Mouse (Mus musculus): ENCODE data around the gene Sall2. TPM values are rescaled to one million over a fixed set of nuclear protein-coding genes. Genes with fewer than 3 reads are reported as not detected.
A peak's percentile ranks its signal among the peaks of the same experiment; 100 is the strongest.

Gene Sall2
- polyA plus RNA-seq, 1 experiment from 2014 or later, result 46.2 TPM

DNA sequence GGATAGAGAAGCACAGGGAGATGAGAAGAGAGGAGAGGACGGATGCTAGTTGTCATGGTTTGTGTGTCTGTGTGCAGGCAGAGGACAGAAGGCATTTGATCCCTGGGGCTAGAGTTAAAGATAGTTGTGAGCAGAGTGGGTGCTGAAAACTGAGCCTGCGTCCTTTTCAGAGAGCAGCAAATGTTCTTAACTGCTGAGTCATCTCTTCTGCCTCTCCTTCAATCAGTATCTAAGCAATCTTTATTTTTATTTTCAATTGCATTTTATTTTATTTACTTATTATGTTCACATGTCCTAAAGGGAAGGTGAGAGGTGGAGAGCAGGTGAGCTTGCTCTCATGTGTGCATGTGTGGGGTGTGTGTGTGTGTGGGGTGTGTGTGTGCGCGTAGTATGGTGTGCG is 44.9 kb downstream of the Sall2 start:
- Histone ChIP-seq H3K9ac (no peak overlapping the region), H3K27ac (no peak overlapping the region), H3K9me3 (no peaks in the 10 kb centered on the region), H3K4me1 (replicated peaks) (peaks cover 9% of the 10 kb centered on the region), H3K4me2 (no peak overlapping the region), H3K4me3 (no peak overlapping the region), H3K36me3 (peaks cover 33% of the 10 kb centered on the region), H3K27me3 (no peaks in the 10 kb centered on the region)
- WGBS, result 96% methylated on average over 5 of the region's 5 CpGs
- ATAC-seq (ENCODE audit: low FRiP score), result no peak

DNA sequence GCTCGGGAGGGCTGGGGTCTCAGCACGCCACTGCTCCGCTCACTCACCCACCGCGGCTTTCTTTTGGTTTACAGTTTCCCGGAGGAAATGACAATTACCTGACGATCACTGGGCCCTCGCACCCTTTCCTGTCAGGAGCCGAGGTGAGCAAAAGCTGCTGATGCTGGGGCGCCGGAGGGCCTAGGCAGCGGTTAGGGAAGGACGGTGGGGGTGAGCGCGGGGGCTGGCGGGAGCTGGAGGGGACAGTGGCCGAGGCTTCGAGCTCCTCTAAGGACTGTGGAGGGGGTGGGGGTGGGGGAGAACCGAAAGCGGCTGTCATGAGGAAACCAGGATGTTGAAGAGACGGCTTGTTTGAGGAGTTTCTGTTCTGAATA is 48.8 kb downstream of the Sall2 start:
- peak overlapping the region; percentile 81 for H3K4me3 ChIP-seq
- H3K4me2 ChIP-seq, result peak overlapping the region; percentile 72
- H3K4me1 ChIP-seq (replicated peaks), result peaks cover 13% of the 10 kb centered on the region
- peaks cover 12% of the 10 kb centered on the region for H3K36me3 ChIP-seq
- peak overlapping the region; percentile 90 for H3K27ac ChIP-seq
- WGBS, result 1% methylated on average over 21 of the region's 21 CpGs
- peak; percentile 55 for ATAC-seq (ENCODE audit: low FRiP score)
- H3K27me3 ChIP-seq, result no peaks in the 10 kb centered on the region
- peak overlapping the region; percentile 92 for H3K9ac ChIP-seq
- H3K9me3 ChIP-seq, result no peaks in the 10 kb centered on the region

DNA sequence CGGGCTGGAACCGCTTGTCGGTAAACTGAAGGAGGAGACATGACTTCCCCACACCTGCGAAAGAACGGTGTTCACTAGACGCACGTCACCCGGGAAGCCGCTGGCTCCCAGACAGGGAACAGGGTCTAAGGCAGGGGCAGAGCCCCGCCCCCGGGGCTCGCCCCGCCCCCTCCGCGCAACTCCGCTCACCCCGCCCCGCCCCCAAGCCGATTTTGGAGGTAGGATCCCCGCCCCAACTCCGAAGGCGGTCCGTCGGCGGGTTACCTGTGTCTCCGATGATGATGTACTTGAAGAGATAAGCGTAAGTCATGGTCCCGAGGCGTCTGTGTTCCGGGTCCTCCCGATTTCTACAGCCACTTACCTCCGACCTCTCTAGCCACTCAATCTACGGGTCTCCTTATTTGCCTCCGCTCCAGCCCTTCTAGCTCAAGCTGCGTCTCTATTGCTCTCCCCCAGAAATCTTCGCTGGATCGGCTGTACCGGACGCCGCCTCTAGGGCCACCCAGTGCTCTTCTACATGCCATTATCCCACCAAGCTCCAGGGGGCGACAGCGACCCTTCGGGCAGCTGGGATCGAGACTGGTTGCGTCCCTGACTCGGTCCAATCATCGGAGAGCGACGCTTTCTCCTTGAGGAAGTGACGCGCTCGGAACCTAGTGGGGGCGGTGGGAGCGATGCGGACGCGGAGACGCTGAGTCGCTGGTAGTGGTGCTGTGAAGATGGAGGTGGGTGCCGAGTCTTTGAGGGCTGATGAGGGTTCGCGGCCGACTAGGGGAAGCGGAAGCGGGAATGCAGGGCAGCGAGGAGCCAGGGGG is 49.4 kb downstream of the Sall2 start, which contains the start of the genes Tox4 and Rab2b:
TSS of gene Tox4 (plus strand) at position 215 of the 815 bp plus-strand sequence.
TSS of gene Rab2b (minus strand) at position 614 of the 815 bp plus-strand sequence.
- Histone ChIP-seq H3K9ac (peak within 1 kb of the TSS; percentile 92), H3K27me3 (no peaks in the 10 kb centered on the region), H3K36me3 (peaks cover 18% of the 10 kb centered on the region), H3K27ac (peak within 1 kb of the TSS; percentile 90), H3K4me2 (peak within 1 kb of the TSS; percentile 72), H3K9me3 (no peaks in the 10 kb centered on the region), H3K4me1 (replicated peaks) (peaks cover 13% of the 10 kb centered on the region), H3K4me3 (peak within 1 kb of the TSS; percentile 81)
- under 1% methylated on average over 65 of the region's 66 CpGs for WGBS
- peak; percentile 99 for ATAC-seq (ENCODE audit: low FRiP score)

DNA sequence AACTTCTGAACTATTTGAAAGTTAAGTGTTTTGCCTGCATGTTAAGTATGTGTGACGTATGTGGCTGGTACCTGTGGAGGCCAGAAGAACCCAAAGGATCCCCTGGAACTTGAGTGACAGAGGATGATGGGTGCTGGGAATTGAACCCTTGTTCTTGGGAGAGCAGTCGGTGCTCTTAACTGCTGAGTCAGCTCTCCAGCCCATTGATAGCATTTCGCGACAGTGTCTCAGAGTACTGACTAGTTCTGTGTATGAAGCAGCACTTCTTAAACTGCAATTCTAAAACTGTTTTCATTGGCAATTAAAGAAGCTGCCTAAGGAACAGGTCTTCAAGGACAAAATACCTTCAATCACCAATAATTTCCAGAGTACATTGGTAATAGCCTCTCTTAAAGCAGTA is 51.4 kb downstream of the Sall2 start:
- no peak overlapping the region for H3K4me2 ChIP-seq
- H3K4me1 ChIP-seq (replicated peaks), result peaks cover 13% of the 10 kb centered on the region
- H3K27ac ChIP-seq, result no peak overlapping the region
- 94% methylated on average over 4 of the region's 4 CpGs for WGBS
- H3K9me3 ChIP-seq, result no peaks in the 10 kb centered on the region
- no peak overlapping the region for H3K4me3 ChIP-seq
- ATAC-seq (ENCODE audit: low FRiP score), result no peak
- peaks cover 32% of the 10 kb centered on the region for H3K36me3 ChIP-seq
- H3K9ac ChIP-seq, result no peak overlapping the region
- no peaks in the 10 kb centered on the region for H3K27me3 ChIP-seq

DNA sequence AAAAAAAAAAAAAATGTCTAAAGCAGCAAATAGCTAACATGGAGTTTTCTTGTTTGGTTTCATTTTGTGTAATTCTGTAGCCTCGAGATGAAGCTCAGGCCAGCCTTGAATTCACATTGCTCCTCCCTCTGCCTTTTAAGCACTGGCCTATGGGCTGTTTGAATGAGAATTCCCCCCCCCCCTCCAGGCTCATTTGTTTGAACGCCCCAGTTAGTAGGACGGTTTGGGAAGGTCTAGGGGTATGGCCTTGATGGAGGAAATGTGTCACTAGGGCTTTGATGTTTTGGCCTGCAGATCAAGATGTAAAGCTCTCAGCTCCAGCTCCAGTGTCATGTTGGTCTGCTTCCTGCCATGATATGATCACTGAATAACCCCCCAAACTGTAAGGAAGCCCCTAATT is 55.8 kb downstream of the Sall2 start:
- Histone ChIP-seq H3K9me3 (no peaks in the 10 kb centered on the region), H3K36me3 (peaks cover 51% of the 10 kb centered on the region), H3K9ac (no peak overlapping the region), H3K27me3 (no peaks in the 10 kb centered on the region), H3K27ac (no peak overlapping the region), H3K4me2 (no peak overlapping the region), H3K4me1 (replicated peaks) (no peaks in the 10 kb centered on the region), H3K4me3 (no peak overlapping the region)
- WGBS, result 81% methylated on average over 3 of the region's 3 CpGs
- ATAC-seq (ENCODE audit: low FRiP score), result no peak

Other genes with a start within 250 kb of the Sall2 start
- 623 and 652 TPM in 2 replicates for gene Hnrnpc, start 224.7 kb downstream of the Sall2 start, polyA plus RNA-seq (2015; fragmentation: Nextera tagmentation; extraction: Ambion mirVana)
- 51.5 and 54.6 TPM in 2 replicates for gene Rpgrip1, start 218.1 kb downstream of the Sall2 start, polyA plus RNA-seq (2015; fragmentation: Nextera tagmentation; extraction: Ambion mirVana)
- gene Supt16, start 131.3 kb downstream of the Sall2 start, polyA plus RNA-seq (2015; fragmentation: Nextera tagmentation; extraction: Ambion mirVana), result 55.0 and 57.1 TPM in 2 replicates
- gene Chd8, start 71.0 kb downstream of the Sall2 start, polyA plus RNA-seq (2015; fragmentation: Nextera tagmentation; extraction: Ambion mirVana), result 42.4 and 43.8 TPM in 2 replicates
- gene Tox4, start 49.6 kb downstream of the Sall2 start, polyA plus RNA-seq (2015; fragmentation: Nextera tagmentation; extraction: Ambion mirVana), result 55.5 and 59.6 TPM in 2 replicates
- 57.4 and 61.8 TPM in 2 replicates for gene Rab2b, start 49.2 kb downstream of the Sall2 start, polyA plus RNA-seq (2015; fragmentation: Nextera tagmentation; extraction: Ambion mirVana)
- 48.1 and 51.5 TPM in 2 replicates for gene Mettl3, start 23.6 kb downstream of the Sall2 start, polyA plus RNA-seq (2015; fragmentation: Nextera tagmentation; extraction: Ambion mirVana)
- gene Olfr1513, start 27.6 kb upstream of the Sall2 start, polyA plus RNA-seq (2015; fragmentation: Nextera tagmentation; extraction: Ambion mirVana), result not detected in 2 replicates
- gene Olfr1512, start 50.4 kb upstream of the Sall2 start, polyA plus RNA-seq (2015; fragmentation: Nextera tagmentation; extraction: Ambion mirVana), result 0.12 and 0.21 TPM in 2 replicates
- 0.18 and 0.87 TPM in 2 replicates for gene Olfr1511, start 68.6 kb upstream of the Sall2 start, polyA plus RNA-seq (2015; fragmentation: Nextera tagmentation; extraction: Ambion mirVana)
- gene Olfr1510, start 85.6 kb upstream of the Sall2 start, polyA plus RNA-seq (2015; fragmentation: Nextera tagmentation; extraction: Ambion mirVana), result not detected in 2 replicates
- gene Olfr1509, start 114.2 kb upstream of the Sall2 start, polyA plus RNA-seq (2015; fragmentation: Nextera tagmentation; extraction: Ambion mirVana), result not detected in 2 replicates
- not detected in 2 replicates for gene Olfr1508, start 138.7 kb upstream of the Sall2 start, polyA plus RNA-seq (2015; fragmentation: Nextera tagmentation; extraction: Ambion mirVana)
- not detected in 2 replicates for gene Olfr1507, start 167.0 kb upstream of the Sall2 start, polyA plus RNA-seq (2015; fragmentation: Nextera tagmentation; extraction: Ambion mirVana)

Data from hindbrain, embryonic 13.5 days (tissue).